Mouse (Mus musculus): ENCODE results near the gene Cers1.

Cers1 gene

GRCm38 (mm10) chr8:70315624-70316510 is at the start of gene Cers1:
Gene Cers1 (plus strand): TSS chr8:70315775.
- no peak for DNase-seq

GRCm38 (mm10) chr8:70267674-70268073 is 47.9 kb upstream of the Cers1 start:
- no peak for DNase-seq

GRCm38 (mm10) chr8:70268311-70268710 is 47.3 kb upstream of the Cers1 start:
- no peak for DNase-seq

- peak in 1 of 2 experiments; percentile 32 for DNase-seq
These were observed 46.6 kb upstream of the Cers1 start for GRCm38 (mm10) chr8:70268799-70269565.

- peak; percentile 14 to 19 for DNase-seq
These were observed 42.6 kb upstream of the Cers1 start for GRCm38 (mm10) chr8:70272949-70273348.

- DNase-seq: no peak
These were observed 41.2 kb upstream of the Cers1 start for GRCm38 (mm10) chr8:70274350-70274749.

GRCm38 (mm10) chr8:70276476-70276875 is 39.1 kb upstream of the Cers1 start:
- DNase-seq: peak; percentile 29 to 48

GRCm38 (mm10) chr8:70278175-70278574 is 37.4 kb upstream of the Cers1 start:
- DNase-seq: no peak

- no peak for DNase-seq
These were observed 36.3 kb upstream of the Cers1 start for GRCm38 (mm10) chr8:70279266-70279665.

GRCm38 (mm10) chr8:70281001-70281400 is 34.6 kb upstream of the Cers1 start:
- no peak for DNase-seq

- DNase-seq: peak; percentile 88 to 93
These were observed 32.9 kb upstream of the Cers1 start, which contains the start of gene Homer3 for GRCm38 (mm10) chr8:70282603-70283135. Gene Homer3 (plus strand): TSS chr8:70282827.

- peak; percentile 18 for DNase-seq
These were observed 32.2 kb upstream of the Cers1 start for GRCm38 (mm10) chr8:70283136-70284077.

GRCm38 (mm10) chr8:70284421-70284820 is 31.2 kb upstream of the Cers1 start:
- DNase-seq: no peak

GRCm38 (mm10) chr8:70285304-70285703 is 30.3 kb upstream of the Cers1 start:
- no peak for DNase-seq

GRCm38 (mm10) chr8:70286737-70287136 is 28.8 kb upstream of the Cers1 start:
- DNase-seq: no peak

GRCm38 (mm10) chr8:70293988-70294405 is 21.6 kb upstream of the Cers1 start:
- no peak for DNase-seq

- DNase-seq: no peak
These were observed 14.7 kb upstream of the Cers1 start for GRCm38 (mm10) chr8:70300881-70301280.

- peak; percentile 92 to 95 for DNase-seq
These were observed 13.2 kb upstream of the Cers1 start, which contains the start of the genes Ddx49 and Cope for GRCm38 (mm10) chr8:70302358-70302890. Gene Ddx49 (minus strand): TSS chr8:70302489. Gene Cope (plus strand): TSS chr8:70302518.

GRCm38 (mm10) chr8:70302901-70303300 is 12.7 kb upstream of the Cers1 start:
- DNase-seq: no peak

- no peak for DNase-seq
These were observed 6.3 kb upstream of the Cers1 start for GRCm38 (mm10) chr8:70309311-70309710.

GRCm38 (mm10) chr8:70313399-70313798 is 2.2 kb upstream of the Cers1 start:
- no peak for DNase-seq

All from kidney, adult 8-10 months (tissue).